Mouse (Mus musculus) embryonic facial prominence, embryonic 11.5 days (tissue): Measurements from ENCODE around the gene Lnpk. TPM values are rescaled to one million over a fixed set of nuclear protein-coding genes. Genes with fewer than 3 reads are reported as not detected.
A peak's percentile ranks its signal among the peaks of the same experiment; 100 is the strongest.

Experiments
- ATAC-seq: fragments of 200-750 bp; cut with Nextera tagmentation; replicated peaks from 2 replicates; pipeline ENCODE4 v1.8.0; 2017; ENCODE audit warnings: low read depth; ENCODE audit not compliant: insufficient number of reproducible peaks, low FRiP score, low TSS enrichment
- DNase-seq: peaks from one replicate; pipeline ENCODE4 v3.0.0-alpha.2; 2015; ENCODE audit warnings: low spot score
- H3K27ac ChIP-seq: fragments of 300-500 bp; sonication (generic); replicated peaks from 2 replicates; pipeline ENCODE4 v1.5.1; 2014; ENCODE audit warnings: mild to moderate bottlenecking, low read depth, low read length, control low read depth
- H3K27me3 ChIP-seq: fragments of 300-500 bp; sonication (generic); 2 replicates; pipeline ENCODE4 v1.6.1; 2014; ENCODE audit warnings: mild to moderate bottlenecking, low read length, moderate library complexity, mixed read lengths; ENCODE audit not compliant: control insufficient read depth, insufficient read depth
- H3K36me3 ChIP-seq: fragments of 300-500 bp; sonication (generic); replicated peaks from 2 replicates; pipeline ENCODE4 v1.6.1; 2014; ENCODE audit warnings: low read depth, mild to moderate bottlenecking, low read length, moderate library complexity, mixed read lengths; ENCODE audit not compliant: control insufficient read depth, insufficient read depth
- H3K4me1 ChIP-seq: fragments of 300-500 bp; sonication (generic); 2 replicates; pipeline ENCODE4 v1.6.1; 2014; ENCODE audit warnings: low read length, mixed read lengths; ENCODE audit not compliant: control insufficient read depth, insufficient read depth
- H3K4me2 ChIP-seq: fragments of 300-500 bp; sonication (generic); 2 replicates; pipeline ENCODE4 v1.6.1; 2014; ENCODE audit warnings: low read depth, mild to moderate bottlenecking, control low read depth, low read length, moderate library complexity
- H3K4me3 ChIP-seq: fragments of 300-500 bp; sonication (generic); 2 replicates; pipeline ENCODE4 v1.5.1; 2014; ENCODE audit warnings: low read depth, low read length, control low read depth
- H3K9ac ChIP-seq: fragments of 300-500 bp; sonication (generic); replicated peaks from 2 replicates; pipeline ENCODE4 v1.6.1; 2014; ENCODE audit warnings: mild to moderate bottlenecking, control low read depth, low read length
- H3K9me3 ChIP-seq: fragments of 300-500 bp; sonication (generic); replicated peaks from 2 replicates; pipeline ENCODE4 v1.6.1; 2016; ENCODE audit warnings: mild to moderate bottlenecking, low read length, inconsistent platforms, mixed read lengths; ENCODE audit not compliant: control insufficient read depth
- whole genome bisulfite sequencing: fragments of 180-500 bp; shearing (Covaris S2); extraction: QIAGEN DNeasy Blood & Tissue Kit; methylation state at CpG from one replicate; pipeline ENCODE4 v1.1.7; 2014; 5-methylcytosine and 5-hydroxymethylcytosine counted together
- polyA plus RNA-seq: library from polyadenylated mRNA; unstranded; fragments of >200 nt; fragmentation: Nextera tagmentation; extraction: Ambion mirVana; gene quantifications from 2 replicates; pipeline ENCODE4 v1.2.1, GENCODE M21; 2014

Gene Lnpk
- polyA plus RNA-seq, 1 experiment from 2014 or later: 42.1 TPM

GRCm38 (mm10) chr2:74602483-74602882, 23.2 kb upstream of the Lnpk start:
- Histone ChIP-seq H3K4me2 (no peak overlapping the region), H3K27ac (no peak overlapping the region), H3K4me3 (no peak overlapping the region), H3K9ac (no peak overlapping the region), H3K27me3 (no peaks in the 10 kb centered on the region), H3K36me3 (no peaks in the 10 kb centered on the region), H3K4me1 (no peaks in the 10 kb centered on the region), H3K9me3 (no peaks in the 10 kb centered on the region)
- WGBS: 72% methylated on average over 5 of the region's 5 CpGs
- ATAC-seq (no peak), DNase-seq (no peak)

GRCm38 (mm10) chr2:74597169-74597568, 17.9 kb upstream of the Lnpk start:
- no peak for ATAC-seq
- Histone ChIP-seq H3K4me1 (no peaks in the 10 kb centered on the region), H3K9ac (no peak overlapping the region), H3K4me2 (no peak overlapping the region), H3K27ac (no peak overlapping the region), H3K27me3 (no peaks in the 10 kb centered on the region), H3K4me3 (no peak overlapping the region), H3K36me3 (no peaks in the 10 kb centered on the region), H3K9me3 (no peaks in the 10 kb centered on the region)
- WGBS: 85% methylated on average over 3 of the region's 3 CpGs
- no peak for DNase-seq

- Histone ChIP-seq H3K36me3 (no peaks in the 10 kb centered on the region), H3K9me3 (no peaks in the 10 kb centered on the region), H3K4me1 (no peaks in the 10 kb centered on the region), H3K27ac (no peak overlapping the region), H3K9ac (no peak overlapping the region), H3K27me3 (no peaks in the 10 kb centered on the region), H3K4me2 (no peak overlapping the region), H3K4me3 (no peak overlapping the region)
- ATAC-seq (no peak), DNase-seq (no peak)
Measured at GRCm38 (mm10) chr2:74596094-74596493, 16.9 kb upstream of the Lnpk start.

GRCm38 (mm10) chr2:74578146-74578842, 941 bp downstream of the Lnpk start:
- WGBS: under 1% methylated on average over 55 of the region's 55 CpGs
- H3K36me3 ChIP-seq: no peaks in the 10 kb centered on the region
- DNase-seq: peak; percentile 23

GRCm38 (mm10) chr2:74570390-74570789, 8.8 kb downstream of the Lnpk start:
- H3K27me3 ChIP-seq: no peaks in the 10 kb centered on the region
- DNase-seq: no peak
- WGBS: 71% methylated on average over 4 of the region's 4 CpGs
- no peak for ATAC-seq
- H3K27ac ChIP-seq: no peak overlapping the region
- H3K4me1 ChIP-seq: no peaks in the 10 kb centered on the region
- H3K9ac ChIP-seq: no peak overlapping the region
- H3K9me3 ChIP-seq: no peaks in the 10 kb centered on the region
- H3K4me2 ChIP-seq: no peak overlapping the region
- H3K36me3 ChIP-seq: no peaks in the 10 kb centered on the region
- no peak overlapping the region for H3K4me3 ChIP-seq

More at GRCm38 (mm10) chr2:74578146-74578842, 941 bp downstream of the Lnpk start:
- H3K9ac ChIP-seq: peak overlapping the region; percentile 83
- H3K9me3 ChIP-seq: no peaks in the 10 kb centered on the region
- ATAC-seq: peak; percentile 90
- no peaks in the 10 kb centered on the region for H3K27me3 ChIP-seq
- 0 out of 2 replicates have a peak overlapping the region, but pooled peaks have one; percentile 31 for H3K27ac ChIP-seq
- H3K4me2 ChIP-seq: peak overlapping the region; percentile 86
- H3K4me3 ChIP-seq: peak overlapping the region; percentile 88
- no peaks in the 10 kb centered on the region for H3K4me1 ChIP-seq

GRCm38 (mm10) chr2:74559822-74560221, 19.4 kb downstream of the Lnpk start:
- WGBS: 90% methylated on average over 2 of the region's 2 CpGs

GRCm38 (mm10) chr2:74559092-74559491, 20.1 kb downstream of the Lnpk start:
- no peaks in the 10 kb centered on the region for H3K27me3 ChIP-seq
- DNase-seq: no peak
- no peak for ATAC-seq
- WGBS: 91% methylated on average over 2 of the region's 2 CpGs
- no peaks in the 10 kb centered on the region for H3K36me3 ChIP-seq
- H3K4me1 ChIP-seq: no peaks in the 10 kb centered on the region
- H3K9ac ChIP-seq: no peak overlapping the region
- no peak overlapping the region for H3K4me2 ChIP-seq
- H3K27ac ChIP-seq: no peak overlapping the region
- H3K4me3 ChIP-seq: no peak overlapping the region
- no peaks in the 10 kb centered on the region for H3K9me3 ChIP-seq

More at GRCm38 (mm10) chr2:74559822-74560221, 19.4 kb downstream of the Lnpk start:
- H3K4me2 ChIP-seq: no peak overlapping the region
- H3K36me3 ChIP-seq: no peaks in the 10 kb centered on the region
- no peaks in the 10 kb centered on the region for H3K9me3 ChIP-seq
- H3K27ac ChIP-seq: no peak overlapping the region
- DNase-seq (no peak), ATAC-seq (no peak)
- H3K4me1 ChIP-seq: no peaks in the 10 kb centered on the region
- H3K9ac ChIP-seq: no peak overlapping the region
- H3K27me3 ChIP-seq: no peaks in the 10 kb centered on the region
- H3K4me3 ChIP-seq: no peak overlapping the region

- no peak overlapping the region for H3K4me3 ChIP-seq
- H3K36me3 ChIP-seq: no peaks in the 10 kb centered on the region
- no peaks in the 10 kb centered on the region for H3K27me3 ChIP-seq
- DNase-seq: no peak
- H3K4me1 ChIP-seq: no peaks in the 10 kb centered on the region
- no peak for ATAC-seq
- no peak overlapping the region for H3K4me2 ChIP-seq
- no peak overlapping the region for H3K9ac ChIP-seq
- H3K27ac ChIP-seq: no peak overlapping the region
- WGBS: 71% methylated on average over 2 of the region's 2 CpGs
- H3K9me3 ChIP-seq: no peaks in the 10 kb centered on the region
Measured at GRCm38 (mm10) chr2:74557451-74557850, 21.8 kb downstream of the Lnpk start.
